Mouse (Mus musculus): ENCODE results near the gene Marc1.

Marc1 gene

DNA sequence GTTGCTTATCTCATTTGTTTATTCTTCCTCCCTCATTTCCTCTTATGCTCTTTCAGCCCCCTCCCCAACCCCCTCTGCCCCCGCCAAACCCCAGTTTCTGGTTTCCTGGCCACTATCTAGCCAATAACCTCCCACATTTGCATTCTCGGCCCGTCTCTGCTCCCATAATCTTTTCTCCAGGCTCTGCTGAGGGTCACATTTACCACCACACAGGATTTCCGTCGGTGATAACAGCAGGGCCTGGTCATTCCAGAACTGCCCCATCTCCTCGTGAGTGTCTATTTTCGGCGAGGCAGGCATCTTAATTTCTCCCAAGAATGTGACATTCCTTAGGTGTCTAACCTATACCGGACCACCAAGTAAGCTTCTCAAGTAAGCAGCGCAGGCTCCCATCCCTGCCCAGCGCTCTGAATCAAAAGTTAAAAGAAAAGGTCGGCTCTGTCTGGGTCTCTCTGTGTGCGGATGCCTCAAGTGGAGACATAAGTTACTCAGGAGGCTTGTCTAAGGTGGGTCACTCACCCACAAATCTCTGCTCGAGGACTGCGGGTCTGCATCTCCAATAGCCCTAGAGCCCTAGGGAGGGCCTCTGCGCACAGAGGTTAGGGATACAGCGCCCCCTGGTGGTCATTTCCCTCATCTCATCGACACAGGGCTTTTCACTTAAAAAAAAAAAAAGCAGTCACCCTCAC is 39.8 kb downstream of the Marc1 start:
- in situ Hi-C loops (cut with MboI, MseI) = no loop called here

GRCm38 (mm10) chr1:184763866-184764265 is 47.2 kb downstream of the Marc1 start:
- in situ Hi-C loops (cut with MboI, MseI) = no loop called here

DNA sequence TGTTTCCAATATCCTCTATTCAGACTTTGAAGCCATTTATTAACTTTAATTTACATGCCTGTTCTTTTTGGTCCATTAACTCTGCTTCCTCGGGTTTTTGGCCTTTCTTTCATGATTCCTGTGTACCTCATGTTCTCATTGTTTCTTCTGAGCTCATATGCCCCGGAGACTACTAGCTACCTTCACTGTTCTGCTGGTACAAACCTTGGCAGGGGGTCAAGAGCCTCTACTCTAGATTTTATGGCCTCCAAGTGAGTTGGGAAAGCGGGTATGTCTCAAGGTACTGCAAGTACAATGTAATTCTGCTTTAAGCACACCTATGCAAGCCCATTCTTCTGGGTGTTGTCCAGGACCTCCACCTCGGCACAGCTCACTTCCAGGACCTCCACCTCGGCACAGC is 48.2 kb downstream of the Marc1 start:
- in situ Hi-C loops (cut with MboI, MseI) = no loop called here

DNA sequence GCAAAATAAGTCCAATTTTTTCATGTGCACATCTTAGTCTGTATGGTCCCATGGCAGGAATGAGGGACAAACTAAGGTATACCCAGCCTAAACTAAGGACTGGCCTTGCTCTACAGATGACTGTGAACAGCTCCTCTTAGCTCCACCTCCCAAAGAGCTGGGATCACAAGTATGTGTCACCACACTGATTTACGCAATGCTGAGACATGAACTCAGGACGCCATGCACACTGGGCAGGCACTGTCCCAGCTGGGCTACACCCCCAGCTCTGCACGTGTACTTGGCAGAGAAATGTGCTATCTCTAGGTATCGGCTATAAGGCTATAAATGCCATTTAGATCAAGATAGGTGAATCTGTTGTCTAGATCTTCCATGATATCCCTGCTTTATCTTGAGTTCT is 49.1 kb downstream of the Marc1 start:
- in situ Hi-C loops (cut with MboI, MseI) = no loop called here

- in situ Hi-C loops (cut with MboI, MseI) = loop anchor here in 1 of 2 experiments (10.0 kb wide), 1 partner anchor 478 kb away; no protein-coding TSS in a partner anchor
These were observed 58.4 kb downstream of the Marc1 start for GRCm38 (mm10) chr1:184752671-184753070.

DNA sequence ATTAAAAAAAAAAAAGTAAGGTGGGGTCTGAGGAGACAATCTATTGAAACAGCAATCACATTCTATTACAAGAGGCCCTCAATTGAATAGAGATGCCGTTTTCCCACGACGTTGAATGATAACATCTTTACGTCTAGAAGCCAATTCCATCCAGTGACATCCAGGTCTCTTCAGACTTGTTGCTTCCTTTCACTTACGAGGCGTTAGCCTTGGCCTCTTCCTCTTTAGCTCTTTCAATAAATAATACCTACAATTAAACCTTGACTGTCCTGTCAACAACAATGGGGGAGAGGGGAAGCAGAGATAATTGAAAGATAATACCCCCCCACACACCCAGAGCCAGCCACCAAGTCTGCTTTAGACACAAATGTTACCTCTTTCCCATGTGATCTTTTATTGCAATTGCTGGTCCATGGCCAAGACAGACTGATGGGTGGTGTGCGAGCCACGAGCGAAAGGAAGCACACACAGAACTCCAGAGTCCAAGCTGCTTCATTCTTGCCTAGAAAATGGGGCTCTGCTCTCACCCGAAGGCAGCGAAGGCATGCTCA is 60.9 kb downstream of the Marc1 start:
- in situ Hi-C loops (cut with MboI, MseI) = loop anchor here in 1 of 2 experiments (10.0 kb wide), 1 partner anchor 475 kb away; no protein-coding TSS in a partner anchor

DNA sequence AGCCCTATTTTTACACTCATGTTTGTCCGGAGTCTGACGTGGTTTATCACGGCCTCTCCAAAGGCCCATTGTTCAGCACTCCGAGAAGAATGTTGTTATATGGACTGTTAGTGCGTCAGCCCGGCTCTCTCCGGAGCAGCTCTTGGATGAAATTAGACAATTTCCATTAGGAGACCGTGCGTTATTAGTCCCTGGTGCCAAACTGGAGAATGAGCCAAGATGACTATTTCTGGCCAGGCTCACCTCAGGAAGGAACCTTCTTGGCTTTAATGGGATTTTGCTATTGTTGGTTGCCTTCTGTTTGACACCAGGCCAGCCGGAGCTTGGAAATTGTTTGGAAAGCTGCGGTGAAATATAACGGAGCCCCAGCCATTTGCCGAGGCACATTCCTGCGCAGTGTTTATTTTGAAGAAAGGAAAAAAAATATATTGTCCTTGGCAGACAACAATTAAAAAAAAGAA is 62.4 kb downstream of the Marc1 start:
- in situ Hi-C loops (cut with MboI, MseI) = no loop called here

DNA sequence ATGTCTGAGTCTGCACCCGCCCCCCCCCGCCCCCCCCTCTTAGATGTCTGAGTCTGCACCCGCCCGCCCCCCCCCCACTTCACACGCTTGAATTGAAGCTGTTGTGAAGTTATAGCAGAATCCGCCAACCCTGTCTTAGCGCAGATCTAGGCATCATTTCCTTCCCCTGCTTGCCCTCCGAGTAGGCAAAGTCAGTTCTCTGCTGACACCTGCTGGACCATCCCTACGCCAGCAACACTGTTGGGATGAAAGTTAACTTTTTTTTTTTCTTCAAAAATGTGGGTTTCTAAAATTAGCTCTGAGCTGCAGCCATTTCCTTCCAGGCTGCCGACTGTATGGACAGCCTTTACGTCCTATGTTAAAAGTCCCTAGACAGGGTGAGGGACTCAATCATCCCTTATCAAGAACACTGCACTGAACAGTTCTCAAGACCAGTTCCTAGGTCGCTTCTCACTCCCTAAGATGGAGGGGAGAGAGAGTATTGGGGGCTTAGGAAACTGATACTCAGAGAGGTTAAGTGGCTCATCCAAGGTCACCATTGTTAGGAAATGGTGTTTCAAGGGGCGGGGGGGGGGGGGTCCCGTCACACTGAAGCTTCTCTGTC is 73.1 kb downstream of the Marc1 start:
- in situ Hi-C loops (cut with MboI, MseI) = no loop called here

DNA sequence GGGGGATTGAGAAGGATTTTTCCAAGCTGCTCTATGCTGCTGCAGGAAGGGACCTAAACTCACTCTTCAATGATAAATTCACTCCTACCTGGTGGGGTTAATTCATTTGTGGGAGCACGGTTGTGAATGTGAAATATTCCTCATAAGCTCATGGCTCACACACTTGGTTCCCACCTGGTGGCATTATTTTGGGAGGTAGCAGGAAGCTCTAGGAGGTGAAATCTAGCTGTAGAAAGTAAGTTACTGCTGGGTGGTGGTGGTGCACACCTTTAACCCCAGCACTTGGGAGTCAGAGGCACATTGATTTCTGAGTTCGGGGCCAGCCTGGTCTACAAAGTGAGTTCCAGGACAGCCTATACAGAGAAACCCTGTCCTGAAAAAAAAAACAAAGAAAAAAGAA is 73.9 kb downstream of the Marc1 start:
- in situ Hi-C loops (cut with MboI, MseI) = no loop called here

Measured in T-helper 17 cell (primary cell).